Mouse (Mus musculus) cerebellum, adult 2 months (tissue): ENCODE measurements around the gene Habp2.

Experiments used
- CTCF ChIP-seq: fragments of 200-500 bp; IDR thresholded peaks from 2 replicates; pipeline ENCODE4 v1.5.1; 2011; ENCODE audit warnings: low read depth, mild to moderate bottlenecking, control low read depth, low read length, moderate library complexity, borderline replicate concordance; ENCODE audit not compliant: insufficient read depth
- POLR2A ChIP-seq: fragments of 200-500 bp; IDR thresholded peaks from 2 replicates; pipeline ENCODE4 v1.6.1; 2011; ENCODE audit warnings: low read length, control low read depth, borderline replicate concordance; ENCODE audit not compliant: insufficient read depth

DNA sequence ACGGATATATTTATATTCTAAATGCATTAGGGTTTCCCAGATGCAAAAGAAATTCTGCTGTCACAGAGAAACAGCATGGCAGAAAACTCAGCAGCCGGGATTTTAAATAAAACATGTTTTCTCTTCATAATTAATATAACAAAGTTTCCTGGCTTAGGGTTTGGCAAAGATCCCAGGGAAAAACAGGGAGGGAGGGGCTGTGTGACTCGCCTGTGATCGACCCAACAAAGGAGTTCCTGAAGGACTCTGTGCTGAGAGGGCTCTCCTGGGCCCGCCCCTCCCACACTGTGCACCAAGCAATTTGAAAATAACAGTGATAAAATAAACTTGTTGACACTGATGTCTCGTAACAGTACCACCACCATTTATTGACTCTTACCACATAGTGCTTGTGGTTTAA, 5.0 kb downstream of the Habp2 start:
- TF ChIP-seq CTCF, result no peak
- no peak for TF ChIP-seq POLR2A
